Mouse (Mus musculus) heart, postnatal 25 days (tissue): ENCODE data around the gene Hist1h3c. TPM values are rescaled to one million over a fixed set of nuclear protein-coding genes. Genes with fewer than 3 reads are reported as not detected.

Experiments used
- DNase-seq: peaks from one replicate; pipeline ENCODE4 v3.0.0; 2022; ENCODE audit warnings: low spot score
- intact Hi-C: fragments of 180-260 bp; cut with DNase I; formaldehyde crosslinking; loops from one replicate; pipeline ENCODE4 v1.15.1; 2025
- total RNA-seq, 2 experiments: library from RNA; stranded (reverse); gene quantifications; 2 replicates each; pipeline ENCODE4 v1.2.3; 2021

The Hist1h3c gene
- total RNA-seq, 2 experiments from 2014 or later, result 3.2 to 9.1 TPM

DNA sequence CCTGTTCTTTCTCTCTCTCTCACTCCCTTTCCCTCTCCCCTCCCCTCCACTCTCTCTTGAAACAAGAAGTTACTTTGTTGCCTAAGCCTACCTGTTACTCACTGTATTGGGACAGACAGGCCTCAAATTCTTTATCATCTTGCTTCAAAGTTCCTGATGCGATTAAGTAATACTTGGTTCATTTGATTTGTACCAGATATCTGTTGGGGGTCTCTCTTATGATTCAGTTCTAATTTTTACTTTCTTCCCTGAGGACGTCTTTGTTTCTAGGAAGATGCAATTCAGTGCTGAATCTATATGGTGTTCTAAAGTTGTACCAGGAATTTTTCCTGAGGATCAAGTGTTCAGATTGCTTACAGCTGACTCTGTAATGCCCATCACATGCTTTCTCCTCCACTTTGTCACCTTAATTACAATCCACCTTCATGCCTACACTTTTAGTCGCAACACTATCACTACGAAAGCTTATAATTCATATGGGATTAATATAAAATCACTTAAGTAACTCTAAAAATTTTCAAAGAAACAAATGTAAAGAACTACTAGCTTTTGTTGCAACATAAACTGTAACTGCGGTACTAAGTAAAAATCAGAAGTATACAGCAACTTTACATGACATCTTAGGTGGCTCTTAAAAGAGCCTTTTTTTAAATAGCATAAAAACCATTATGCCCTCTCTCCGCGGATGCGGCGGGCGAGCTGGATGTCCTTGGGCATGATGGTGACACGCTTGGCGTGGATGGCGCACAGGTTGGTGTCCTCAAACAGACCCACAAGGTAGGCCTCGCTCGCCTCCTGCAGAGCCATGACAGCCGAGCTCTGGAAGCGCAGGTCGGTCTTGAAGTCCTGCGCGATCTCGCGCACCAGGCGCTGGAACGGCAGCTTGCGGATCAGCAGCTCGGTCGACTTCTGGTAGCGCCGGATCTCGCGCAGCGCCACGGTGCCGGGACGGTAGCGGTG, 701 bp downstream of the Hist1h3c start:
- DNase-seq, result no peak
- intact Hi-C loops, result loop anchor here (5.0 kb wide), 3 partner anchors 122 to 1702 kb away; partner anchors contain the start of genes Hist1h1e, Hist1h2af, Hist1h2ag and Hist1h2be

GRCm38 (mm10) chr13:23743963-23744362, 1.4 kb downstream of the Hist1h3c start:
- no peak for DNase-seq
- intact Hi-C loops, result loop anchor here (5.0 kb wide), 2 partner anchors 122 to 212 kb away; partner anchors contain the start of genes Hist1h1e, Hist1h2af, Hist1h2be and Hist1h4h

- intact Hi-C loops, result loop anchor here (5.0 kb wide), 2 partner anchors 121 to 211 kb away; partner anchors contain the start of genes Hist1h1e, Hist1h2af, Hist1h2be and Hist1h4h
Observed at GRCm38 (mm10) chr13:23743215-23743614, 2.2 kb downstream of the Hist1h3c start.

DNA sequence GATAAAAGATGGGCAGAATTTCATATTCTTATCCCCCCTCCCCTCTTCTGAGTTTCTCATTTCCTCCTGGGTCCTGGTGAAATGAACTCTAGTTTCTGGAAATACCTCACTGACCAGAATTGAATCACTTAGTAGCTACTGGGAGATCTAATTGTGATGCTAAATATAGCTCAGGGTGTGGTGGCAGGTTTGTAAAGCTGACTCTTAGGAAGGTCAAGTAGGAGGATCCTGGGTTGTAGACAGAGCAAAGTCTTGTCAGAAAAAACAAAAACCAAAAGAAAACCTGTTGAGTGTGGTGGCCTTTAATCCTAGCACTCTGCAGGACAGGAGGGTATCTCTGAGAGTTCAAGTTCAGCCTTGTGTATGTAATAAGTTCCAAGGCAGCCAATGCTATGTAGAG, 3.4 kb downstream of the Hist1h3c start:
- DNase-seq, result no peak
- intact Hi-C loops, result loop anchor here (5.0 kb wide), 2 partner anchors 120 to 210 kb away; partner anchors contain the start of genes Hist1h1e, Hist1h2af, Hist1h2be and Hist1h4h

More at GRCm38 (mm10) chr13:23743215-23743614, 2.2 kb downstream of the Hist1h3c start:
- no peak for DNase-seq

GRCm38 (mm10) chr13:23740910-23741309, 4.5 kb downstream of the Hist1h3c start:
- intact Hi-C loops, result loop anchor here (5.0 kb wide), 2 partner anchors 119 to 209 kb away; partner anchors contain the start of genes Hist1h1e, Hist1h2af, Hist1h2be and Hist1h4h
- no peak for DNase-seq

- no peak for DNase-seq
- intact Hi-C loops, result loop anchor here (5.0 kb wide), 2 partner anchors 118 to 208 kb away; partner anchors contain the start of genes Hist1h1e, Hist1h2af, Hist1h2be and Hist1h4h
Observed at GRCm38 (mm10) chr13:23740256-23740840, 5.1 kb downstream of the Hist1h3c start.

DNA sequence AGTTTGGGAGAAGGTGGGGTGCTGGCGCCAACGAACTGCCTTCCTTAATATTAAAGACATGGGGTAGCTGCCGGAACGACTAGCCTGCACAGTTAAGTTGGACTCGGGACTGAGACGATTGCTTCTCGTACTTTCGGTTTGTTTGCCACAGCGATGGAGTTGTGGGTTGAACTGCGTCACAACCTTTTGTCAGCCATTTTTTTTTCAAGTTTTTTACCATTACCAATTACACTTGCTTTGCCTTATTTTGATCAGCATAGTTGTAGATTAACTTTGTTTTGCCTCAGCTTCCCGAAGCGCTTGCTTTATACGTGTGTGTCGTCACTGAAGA, 5.5 kb downstream of the Hist1h3c start:
- no peak for DNase-seq
- intact Hi-C loops, result loop anchor here (5.0 to 10.0 kb wide), 3 partner anchors 55 to 208 kb away; partner anchors contain the start of genes Hist1h1e, Hist1h2ac, Hist1h2af and Hist1h2bc

GRCm38 (mm10) chr13:23739069-23739921, 6.1 kb downstream of the Hist1h3c start:
- intact Hi-C loops, result loop anchor here (10.0 kb wide), 1 partner anchor 54 kb away; the partner anchor contains the start of genes Hist1h2ac and Hist1h2bc

DNA sequence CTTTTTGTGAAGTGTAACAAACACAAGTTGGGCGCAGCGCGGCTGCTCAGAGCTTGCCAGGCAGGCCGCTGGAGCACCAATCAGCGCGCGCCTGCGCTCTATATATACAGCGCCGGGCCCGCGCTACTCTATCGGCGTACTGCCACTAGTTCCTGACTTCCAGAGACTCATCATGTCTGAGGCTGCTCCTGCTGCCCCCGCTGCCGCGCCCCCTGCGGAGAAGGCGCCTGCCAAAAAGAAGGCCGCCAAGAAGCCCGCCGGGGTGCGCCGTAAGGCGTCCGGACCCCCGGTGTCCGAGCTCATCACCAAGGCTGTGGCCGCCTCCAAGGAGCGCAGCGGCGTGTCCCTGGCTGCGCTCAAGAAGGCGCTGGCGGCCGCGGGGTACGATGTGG, 6.7 kb downstream of the Hist1h3c start, which contains the start of gene Hist1h1c:
Hist1h1c (plus strand) TSS at position 132 of the 392 bp plus-strand sequence.
- peak; percentile 88 for DNase-seq
- intact Hi-C loops, result loop anchor here (10.0 kb wide), 1 partner anchor 54 kb away; the partner anchor contains the start of genes Hist1h2ac and Hist1h2bc

More at GRCm38 (mm10) chr13:23739069-23739921, 6.1 kb downstream of the Hist1h3c start:
- DNase-seq, result peak; percentile 93

DNA sequence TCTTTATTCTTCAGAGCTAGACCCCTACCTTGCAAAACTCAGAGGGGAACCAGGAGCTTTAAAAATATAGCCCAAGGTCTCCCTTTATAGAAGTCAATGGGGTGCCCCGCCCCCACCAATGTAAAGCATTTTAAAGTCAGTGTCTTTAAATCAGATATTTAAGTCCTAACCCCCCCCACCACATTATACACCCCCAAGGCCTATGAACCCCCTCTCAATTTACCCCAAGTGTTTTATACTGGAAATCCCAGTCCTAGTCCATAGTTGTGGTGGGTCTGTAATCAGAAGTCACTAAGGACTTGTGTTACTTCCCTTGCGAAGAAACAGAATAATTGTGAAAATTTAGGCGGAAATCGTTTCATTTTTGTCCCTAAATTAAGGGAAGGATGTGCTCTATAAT, 7.4 kb downstream of the Hist1h3c start:
- no peak for DNase-seq
- intact Hi-C loops, result loop anchor here (10.0 kb wide), 1 partner anchor 53 kb away; the partner anchor contains the start of genes Hist1h2ac and Hist1h2bc

GRCm38 (mm10) chr13:23737091-23737490, 8.3 kb downstream of the Hist1h3c start:
- intact Hi-C loops, result loop anchor here (10.0 kb wide), 1 partner anchor 52 kb away; the partner anchor contains the start of genes Hist1h2ac and Hist1h2bc
- DNase-seq, result no peak

GRCm38 (mm10) chr13:23732156-23732804, 13.1 kb downstream of the Hist1h3c start:
- intact Hi-C loops, result loop anchor here (1.0 to 10.0 kb wide), 2 partner anchors 31 to 47 kb away; partner anchors contain the start of genes Hist1h2ac and Hist1h2bc
- no peak for DNase-seq

DNA sequence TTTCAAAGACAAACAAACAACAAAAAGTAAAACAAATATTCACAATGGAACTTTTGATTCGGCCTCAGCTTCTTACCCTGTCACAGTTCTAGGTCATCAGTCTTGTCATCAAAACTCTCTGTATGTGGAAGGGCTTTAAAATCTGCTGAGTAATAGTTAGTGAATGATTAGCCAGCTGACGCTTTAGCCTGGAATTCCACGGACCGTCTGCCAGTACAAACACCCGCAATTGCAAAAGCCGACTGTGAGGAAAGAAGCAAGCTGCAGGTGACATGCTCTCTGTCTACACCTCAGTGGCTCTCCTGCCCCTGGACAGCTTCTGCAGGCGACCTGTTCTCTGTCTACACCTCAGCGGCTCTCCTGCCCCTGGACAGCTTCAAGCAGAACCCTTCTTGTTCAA, 14.9 kb downstream of the Hist1h3c start:
- intact Hi-C loops, result loop anchor here (10.0 kb wide), 1 partner anchor 46 kb away; the partner anchor contains the start of genes Hist1h2ac and Hist1h2bc

GRCm38 (mm10) chr13:23729706-23730105, 15.7 kb downstream of the Hist1h3c start:
- intact Hi-C loops, result loop anchor here (10.0 kb wide), 1 partner anchor 45 kb away; the partner anchor contains the start of genes Hist1h2ac and Hist1h2bc
- DNase-seq, result no peak

More for the DNA sequence above, 14.9 kb downstream of the Hist1h3c start:
- DNase-seq, result no peak

GRCm38 (mm10) chr13:23729192-23729525, 16.2 kb downstream of the Hist1h3c start:
- intact Hi-C loops, result no loop called here

DNA sequence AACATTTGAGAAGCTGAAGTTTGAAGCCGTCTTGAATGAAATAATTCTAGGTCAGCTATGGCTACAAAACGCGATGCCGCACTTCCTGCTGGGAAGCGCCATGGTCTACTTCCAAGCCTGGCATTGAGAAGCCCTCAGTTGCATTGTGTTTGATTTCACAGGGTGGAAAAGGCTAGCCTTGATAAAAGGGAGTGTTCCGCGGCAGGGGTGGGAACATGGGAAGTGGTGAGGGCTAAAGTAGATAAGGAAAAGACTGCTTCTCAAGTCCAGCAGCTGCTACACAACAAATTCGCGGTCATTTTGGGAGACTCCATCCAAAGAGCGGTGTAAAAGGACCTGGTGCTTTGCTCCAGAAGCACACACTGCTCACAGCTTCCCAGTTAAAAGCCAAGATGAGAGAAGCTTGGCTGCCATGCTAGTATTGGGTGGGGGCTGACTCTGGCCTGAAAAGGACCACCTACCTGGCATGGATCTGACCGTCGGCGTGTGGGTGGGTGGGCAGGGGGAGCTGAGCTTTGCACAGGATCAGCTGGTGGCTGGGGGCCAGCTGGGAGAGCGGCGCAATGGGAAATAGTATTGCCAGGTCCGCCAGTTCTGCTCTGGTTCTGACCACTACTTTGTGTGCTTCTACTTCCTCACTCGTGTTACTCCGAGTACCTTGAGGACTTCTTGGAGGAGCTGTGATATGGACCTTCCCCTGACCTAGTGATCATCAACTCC, 16.8 kb downstream of the Hist1h3c start:
- no peak for DNase-seq
- intact Hi-C loops, result no loop called here

More at GRCm38 (mm10) chr13:23729192-23729525, 16.2 kb downstream of the Hist1h3c start:
- DNase-seq, result no peak

- intact Hi-C loops, result no loop called here
- DNase-seq, result no peak
Observed at GRCm38 (mm10) chr13:23725213-23725612, 20.2 kb downstream of the Hist1h3c start.
